In genomic region chr13:52658477-52658876, GRCm38 (mm10) we compare ENCODE assay signal across 9 mouse cellular contexts.
A peak's percentile ranks its signal among the peaks of the same experiment; 100 is the strongest.
DNase-seq lines count a peak whose midpoint lies in the region; ATAC-seq lines count a peak whose summit lies in the region.
"Had no signal": no experiment of that assay in that cellular context is flagged by ENCODE, and none has a peak within 500 bp of the region (broad histone marks: within the 10 kb centered on the region; RNA-seq: fewer than 3 reads in every experiment).

No protein-coding gene starts in this region.

- no peak overlapping the region for H3K27ac ChIP-seq in heart, embryonic 12.5 days (ENCODE audit: poor library complexity, severe bottlenecking)
- no peak overlapping the region for H3K27ac ChIP-seq in embryonic facial prominence, embryonic 14.5 days (replicated peaks; ENCODE audit: low read depth, low read length)
- no peak overlapping the region for H3K27ac ChIP-seq in midbrain, embryonic 14.5 days (replicated peaks; ENCODE audit: low read depth, low read length)
- H3K27ac ChIP-seq: midbrain, embryonic 12.5 days had no signal

- H3K27me3 ChIP-seq in heart, embryonic 12.5 days (replicated peaks) = peaks cover 30% of the 10 kb centered on the region
- H3K27me3 ChIP-seq in embryonic facial prominence, embryonic 14.5 days (replicated peaks; ENCODE audit: control insufficient read depth, insufficient read depth, low read length) = peaks cover 2% of the 10 kb centered on the region; the same call in 1 of the 2 replicates
- no peaks in the 10 kb centered on the region; the same call in 1 of the 2 replicates for H3K27me3 ChIP-seq in midbrain, embryonic 14.5 days (ENCODE audit: control insufficient read depth, insufficient read depth, low read length)

- no peak overlapping the region for H3K9ac ChIP-seq in heart, embryonic 12.5 days
- no peak overlapping the region for H3K9ac ChIP-seq in embryonic facial prominence, embryonic 14.5 days (ENCODE audit: low read depth, low read length)
- no peak overlapping the region for H3K9ac ChIP-seq in midbrain, embryonic 14.5 days (replicated peaks; ENCODE audit: low read length)
- H3K9ac ChIP-seq: midbrain, embryonic 12.5 days had no signal

- H3K36me3 ChIP-seq in heart, embryonic 12.5 days = no peaks in the 10 kb centered on the region
- H3K36me3 ChIP-seq in embryonic facial prominence, embryonic 14.5 days (ENCODE audit: control insufficient read depth, insufficient read depth, low read length) = no peaks in the 10 kb centered on the region
- H3K36me3 ChIP-seq in midbrain, embryonic 14.5 days (ENCODE audit: control insufficient read depth, insufficient read depth, low read length) = no peaks in the 10 kb centered on the region
- H3K36me3 ChIP-seq: midbrain, embryonic 12.5 days had no signal

- 10% methylated on average over 8 of the region's 8 CpGs for WGBS in heart, embryonic 12.5 days
- 10% methylated on average over 8 of the region's 8 CpGs for WGBS in embryonic facial prominence, embryonic 14.5 days
- WGBS in midbrain, embryonic 14.5 days = 13% methylated on average over 8 of the region's 8 CpGs

- no peak overlapping the region for H3K4me2 ChIP-seq in heart, embryonic 12.5 days
- no peak overlapping the region for H3K4me2 ChIP-seq in embryonic facial prominence, embryonic 14.5 days (ENCODE audit: low read depth, low read length)
- H3K4me2 ChIP-seq in midbrain, embryonic 14.5 days (ENCODE audit: low read length) = no peak overlapping the region
- H3K4me2 ChIP-seq: midbrain, embryonic 12.5 days had no signal

- no peak for ATAC-seq in heart, embryonic 12.5 days (ENCODE audit: insufficient number of reproducible peaks, low FRiP score)
- peak; percentile 62; the same call in 1 of the 2 replicates for ATAC-seq in embryonic facial prominence, embryonic 14.5 days (ENCODE audit: low read depth)
- peak; percentile 86 to 91 for ATAC-seq in hematopoietic stem cell, adult 5-6 weeks (replicated peaks in 1 of 2; ENCODE audit: insufficient read depth in 1 of 2, low FRiP score in 2 of 2, low TSS enrichment in 1 of 2, low read depth in 1 of 2, poor library complexity in 2 of 2, severe bottlenecking in 2 of 2)
- no peak for ATAC-seq in midbrain, embryonic 14.5 days (ENCODE audit: low FRiP score, low TSS enrichment)

- peak; percentile 34 to 66 for DNase-seq in heart, adult 18-20 months
- DNase-seq in adrenal gland, postnatal 36 days = peak; percentile 70 to 79
- peak; percentile 82 for DNase-seq in embryonic facial prominence, embryonic 14.5 days (ENCODE audit: low spot score)
- DNase-seq in left cerebral cortex, postnatal 14 days (ENCODE audit: low spot score in 2 of 2) = peak; percentile 57 to 72
- DNase-seq in midbrain, embryonic 14.5 days = peak; percentile 83
- DNase-seq in spleen, postnatal 10 days (ENCODE audit: low spot score in 2 of 2) = peak; percentile 38 to 67

- no peaks in the 10 kb centered on the region for H3K4me1 ChIP-seq in heart, embryonic 12.5 days (replicated peaks)
- H3K4me1 ChIP-seq in embryonic facial prominence, embryonic 14.5 days (ENCODE audit: control insufficient read depth, insufficient read depth, low read length) = no peaks in the 10 kb centered on the region
- no peaks in the 10 kb centered on the region for H3K4me1 ChIP-seq in midbrain, embryonic 14.5 days (ENCODE audit: control insufficient read depth, insufficient read depth, low read length)
- H3K4me1 ChIP-seq: midbrain, embryonic 12.5 days had no signal

- no peak overlapping the region for H3K4me3 ChIP-seq in heart, embryonic 12.5 days
- H3K4me3 ChIP-seq in embryonic facial prominence, embryonic 14.5 days (ENCODE audit: low read depth, low read length) = no peak overlapping the region
- H3K4me3 ChIP-seq in midbrain, embryonic 14.5 days (replicated peaks; ENCODE audit: low read depth, low read length) = no peak overlapping the region
- H3K4me3 ChIP-seq: midbrain, embryonic 12.5 days had no signal

- intact Hi-C loops in left cerebral cortex, postnatal 14 days (cut with DNase I) = loop anchor here (2.0 to 10.0 kb wide), 4 partner anchors 54 to 696 kb away; no protein-coding TSS in a partner anchor

- 0 out of 2 replicates have a peak, but pooled peaks cover 8% of the 10 kb centered on the region for H3K9me3 ChIP-seq in heart, embryonic 12.5 days (replicated peaks)
- H3K9me3 ChIP-seq in embryonic facial prominence, embryonic 14.5 days (ENCODE audit: control insufficient read depth, low read length) = no peaks in the 10 kb centered on the region
- H3K9me3 ChIP-seq in midbrain, embryonic 14.5 days (ENCODE audit: control insufficient read depth, low read length) = no peaks in the 10 kb centered on the region
- H3K9me3 ChIP-seq: midbrain, embryonic 12.5 days had no signal

Comparison
In these comparisons a context has a peak if more than half of its experiments do, and no peak if none do; other contexts are left out.
1. ATAC-seq: peak in embryonic facial prominence, embryonic 14.5 days (single experiment) and hematopoietic stem cell, adult 5-6 weeks (2 of 2); none in heart, embryonic 12.5 days (single experiment) and midbrain, embryonic 14.5 days (single experiment).
2. Peak in every context shown above with its lines, with median percentiles within 50 percentile points of each other: DNase-seq.